Mouse (Mus musculus) bone marrow, adult 2 months (tissue): ENCODE measurements around the gene Slc2a13.

Source experiments
- CTCF ChIP-seq: fragments of 200-500 bp; IDR thresholded peaks from 2 replicates; pipeline ENCODE4 v1.5.1; 2011; ENCODE audit warnings: low read length, control low read depth; ENCODE audit not compliant: control insufficient read depth, insufficient read depth
- POLR2A ChIP-seq: fragments of 200-500 bp; IDR thresholded peaks from 2 replicates; pipeline ENCODE4 v1.6.1; 2011; ENCODE audit warnings: low read depth, mild to moderate bottlenecking, control low read depth, low read length, borderline replicate concordance; ENCODE audit not compliant: control insufficient read depth

- TF ChIP-seq CTCF (no peak), POLR2A (no peak)
Observed at GRCm38 (mm10) chr15:91463026-91463661, 109.9 kb downstream of the Slc2a13 start.
